Mouse (Mus musculus) right cerebral cortex, postnatal 36 days (tissue): Measurements from ENCODE around the gene Ctla4.

Experiments
- DNase-seq, 2 experiments: peaks; one replicate each; pipeline ENCODE4 v3.0.0; 2022; ENCODE audit warnings: low spot score in 2 of 2, mixed read lengths in 1 of 2

Gene Ctla4

DNA sequence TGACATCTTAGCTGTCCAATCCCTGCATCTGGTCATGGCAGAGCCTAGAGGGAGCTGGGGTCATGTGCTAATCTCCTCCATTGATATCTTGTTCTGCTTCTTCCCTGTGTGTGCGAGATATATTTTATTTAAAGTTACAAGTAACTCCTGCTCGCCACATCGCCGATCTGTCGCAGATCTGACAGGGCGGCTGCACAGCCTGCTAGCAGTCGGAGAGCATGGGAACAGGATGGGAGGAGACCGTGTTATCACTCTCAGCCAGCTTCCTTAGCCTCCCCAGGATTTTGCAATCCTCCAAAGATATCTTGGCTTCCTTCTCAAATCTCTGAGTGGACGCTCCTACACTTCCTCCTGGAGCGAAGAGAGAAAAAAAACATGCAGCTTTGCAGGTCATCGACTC is 73.7 kb downstream of the Ctla4 start:
- DNase-seq, result no peak

DNA sequence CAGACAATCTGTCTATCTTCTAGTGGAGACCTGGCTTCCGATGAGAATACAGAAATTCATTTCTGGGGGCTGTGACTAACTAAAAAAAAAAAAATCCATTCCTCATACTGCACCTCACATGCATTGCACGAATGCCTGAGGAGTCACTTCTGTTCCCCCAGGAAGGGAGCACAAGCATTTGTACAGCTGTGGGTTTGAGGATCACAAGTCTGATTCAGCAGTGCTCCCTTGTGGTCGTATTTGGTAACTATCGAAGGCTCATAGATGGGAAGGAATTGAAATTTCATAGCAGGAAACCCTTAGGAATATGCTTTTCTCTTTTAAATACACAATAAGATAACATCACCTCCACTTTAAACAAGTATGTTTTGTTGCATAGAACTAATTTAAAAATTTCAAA is 74.3 kb downstream of the Ctla4 start:
- DNase-seq, result peak in 1 of 2 experiments; percentile 23

DNA sequence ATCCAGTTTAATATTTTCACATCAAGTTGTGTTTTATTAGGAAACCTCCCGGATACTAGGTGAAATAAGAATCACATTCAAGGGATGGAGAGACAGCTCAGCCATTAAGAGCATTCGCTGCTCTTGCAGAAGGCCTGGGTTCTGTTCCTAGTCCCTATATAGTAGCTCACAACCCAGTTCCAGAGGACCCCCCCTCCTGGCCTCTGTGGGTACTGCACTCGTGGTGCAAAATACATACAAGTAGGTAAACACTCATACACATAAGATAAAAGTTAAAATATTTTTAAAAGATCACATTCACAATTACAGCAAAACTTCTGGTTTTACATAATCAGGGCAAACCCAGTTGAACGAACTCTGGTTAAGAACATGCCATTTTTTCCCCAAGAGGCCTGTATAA is 75.3 kb downstream of the Ctla4 start:
- DNase-seq, result no peak
